18 mouse cellular contexts compared by ENCODE assay signal in the genomic region with DNA sequence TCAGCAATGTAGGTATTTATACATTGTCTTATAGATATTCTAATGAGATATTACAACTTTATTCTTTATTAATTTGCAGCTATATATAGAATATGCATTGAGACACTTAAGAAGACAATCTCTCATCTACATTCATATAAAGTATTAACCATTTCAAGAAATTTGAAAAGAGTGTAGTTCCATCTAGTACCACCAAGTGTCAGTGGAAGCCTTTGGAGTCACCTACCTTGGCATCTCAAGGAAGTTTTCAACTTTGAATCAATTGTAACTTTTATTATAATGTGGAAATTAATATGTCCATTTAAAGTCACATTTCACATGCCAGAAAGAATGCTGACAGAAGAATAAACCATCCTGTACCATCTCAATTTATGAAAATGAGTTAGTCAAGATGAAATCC. TPM values are rescaled to one million over a fixed set of nuclear protein-coding genes. Genes with fewer than 3 reads are reported as not detected.
DNase-seq lines count a peak whose midpoint lies in the region; ATAC-seq and TF ChIP-seq lines count a peak whose summit lies in the region.
"Had no signal": no experiment of that assay in that cellular context is flagged by ENCODE, and none has a peak within 500 bp of the region (broad histone marks: within the 10 kb centered on the region; RNA-seq: fewer than 3 reads in every experiment).

No protein-coding gene starts in this region.

- no peaks in the 10 kb centered on the region for H3K36me3 ChIP-seq in forebrain, embryonic 14.5 days (ENCODE audit: control insufficient read depth, insufficient read depth, low read length)
- no peaks in the 10 kb centered on the region for H3K36me3 ChIP-seq in forebrain, embryonic 11.5 days (ENCODE audit: control insufficient read depth, insufficient read depth, low read length)
- H3K36me3 ChIP-seq in lung, embryonic 14.5 days (ENCODE audit: insufficient read depth): no peaks in the 10 kb centered on the region
- no peaks in the 10 kb centered on the region for H3K36me3 ChIP-seq in splenic B cell, adult 2 months (ENCODE audit: control insufficient read depth, insufficient read depth, low read length, poor library complexity, severe bottlenecking)
- H3K36me3 ChIP-seq: heart, embryonic 15.5 days had no signal

- peak; percentile 60 for TF ChIP-seq CTCF in lung, embryonic 14.5 days (IDR thresholded peaks at IDR 0.05; ENCODE audit: low read depth)

- DNase-seq in forebrain, embryonic 14.5 days (ENCODE audit: low spot score): peak; percentile 61
- no peak for DNase-seq in forebrain, embryonic 11.5 days (ENCODE audit: low spot score)
- DNase-seq in lung, embryonic 14.5 days: peak; percentile 59
- no peak for DNase-seq in lung, postnatal 10 days
- peak; percentile 10 for DNase-seq in R1 (ENCODE audit: low read depth, low spot score)
- peak; percentile 41 for DNase-seq in splenic B cell, adult 2 months (ENCODE audit: low read depth, low spot score)
- no peak for DNase-seq in heart, postnatal 36 days
- no peak for DNase-seq in left cerebral cortex, postnatal 4 days
- DNase-seq: cerebellum, postnatal 25 days; gastrocnemius, postnatal 10 days; kidney, postnatal 4 days; thymus, postnatal 25 days had no signal

- no peak overlapping the region for H3K4me2 ChIP-seq in forebrain, embryonic 14.5 days (ENCODE audit: low read length)
- no peak overlapping the region for H3K4me2 ChIP-seq in forebrain, embryonic 11.5 days (ENCODE audit: low read depth, low read length, severe bottlenecking)
- no peak overlapping the region for H3K4me2 ChIP-seq in lung, embryonic 14.5 days
- H3K4me2 ChIP-seq: heart, embryonic 15.5 days had no signal

- no peak overlapping the region for H3K27ac ChIP-seq in forebrain, embryonic 14.5 days (ENCODE audit: low read depth, low read length)
- H3K27ac ChIP-seq in forebrain, embryonic 11.5 days (ENCODE audit: low read depth, low read length): no peak overlapping the region
- H3K27ac ChIP-seq in lung, embryonic 14.5 days (ENCODE audit: low read depth): no peak overlapping the region
- H3K27ac ChIP-seq: heart, embryonic 15.5 days; liver, embryonic 14.5 days had no signal

- no peaks in the 10 kb centered on the region for H3K4me1 ChIP-seq in forebrain, embryonic 14.5 days (ENCODE audit: control insufficient read depth, insufficient read depth, low read length)
- H3K4me1 ChIP-seq in forebrain, embryonic 11.5 days (replicated peaks; ENCODE audit: control insufficient read depth, insufficient read depth, low read length): no peaks in the 10 kb centered on the region
- no peaks in the 10 kb centered on the region for H3K4me1 ChIP-seq in lung, embryonic 14.5 days (ENCODE audit: insufficient read depth)
- H3K4me1 ChIP-seq: heart, embryonic 15.5 days had no signal

- no peak overlapping the region for H3K4me3 ChIP-seq in forebrain, embryonic 14.5 days (ENCODE audit: low read depth, low read length)
- H3K4me3 ChIP-seq in forebrain, embryonic 11.5 days (ENCODE audit: low read depth, low read length): no peak overlapping the region
- no peak overlapping the region for H3K4me3 ChIP-seq in lung, embryonic 14.5 days (ENCODE audit: low read depth, low read length)
- H3K4me3 ChIP-seq: heart, embryonic 15.5 days had no signal

- H3K27me3 ChIP-seq in forebrain, embryonic 14.5 days (replicated peaks; ENCODE audit: control insufficient read depth, insufficient read depth, low read length): no peaks in the 10 kb centered on the region
- H3K27me3 ChIP-seq in forebrain, embryonic 11.5 days (ENCODE audit: control insufficient read depth, insufficient read depth, low read length): no peaks in the 10 kb centered on the region
- no peaks in the 10 kb centered on the region for H3K27me3 ChIP-seq in lung, embryonic 14.5 days (ENCODE audit: insufficient read depth, low read length)
- no peaks in the 10 kb centered on the region for H3K27me3 ChIP-seq in splenic B cell, adult 2 months (ENCODE audit: control insufficient read depth, insufficient read depth, low read length, poor library complexity, severe bottlenecking)
- H3K27me3 ChIP-seq: heart, embryonic 15.5 days had no signal

- no peak overlapping the region for H3K9ac ChIP-seq in forebrain, embryonic 14.5 days (ENCODE audit: low read length)
- H3K9ac ChIP-seq in forebrain, embryonic 11.5 days (ENCODE audit: low read length): no peak overlapping the region
- no peak overlapping the region for H3K9ac ChIP-seq in lung, embryonic 14.5 days
- H3K9ac ChIP-seq: heart, embryonic 15.5 days; liver, embryonic 14.5 days had no signal

- H3K9me3 ChIP-seq in forebrain, embryonic 14.5 days (replicated peaks; ENCODE audit: control insufficient read depth, low read length): no peaks in the 10 kb centered on the region
- H3K9me3 ChIP-seq in forebrain, embryonic 11.5 days (ENCODE audit: control insufficient read depth, low read length): no peaks in the 10 kb centered on the region
- no peaks in the 10 kb centered on the region for H3K9me3 ChIP-seq in lung, embryonic 14.5 days (ENCODE audit: low read depth, low read length)
- H3K9me3 ChIP-seq: heart, embryonic 15.5 days had no signal

- intact Hi-C loops in heart, postnatal 36 days (cut with DNase I): no loop called here
- intact Hi-C loops in left cerebral cortex, postnatal 4 days (cut with DNase I): loop anchor here (2.0 kb wide), 1 partner anchor 1110 kb away; no protein-coding TSS in a partner anchor

- ATAC-seq in forebrain, embryonic 14.5 days: no peak
- ATAC-seq in forebrain, embryonic 11.5 days (replicated peaks; ENCODE audit: low FRiP score): no peak
- ATAC-seq in lung, embryonic 14.5 days (ENCODE audit: insufficient read depth): no peak
- ATAC-seq: activated CD4-positive, CD25-positive, alpha-beta regulatory T cell, adult 4 months had no signal

RNA-seq across cellular contexts. Expression of gene Hcrtr2, which starts 52.8 kb away (rescaled TPM):
- 2.2 and 3.4 TPM in 2 replicates for polyA plus RNA-seq in forebrain, embryonic 14.5 days (2014; fragmentation: Nextera tagmentation; extraction: Ambion mirVana)
- polyA plus RNA-seq in forebrain, embryonic 11.5 days (2014; fragmentation: Nextera tagmentation; extraction: Ambion mirVana): 0.20 and 0.32 TPM in 2 replicates
- polyA plus RNA-seq in lung, embryonic 14.5 days (2014; fragmentation: Nextera tagmentation; extraction: Ambion mirVana): 0.37 and 0.38 TPM in 2 replicates
- total RNA-seq in heart, postnatal 36 days (2021): not detected
- 1 to 10 TPM; 6.4 to 6.6 TPM for total RNA-seq in left cerebral cortex, postnatal 4 days (2021)
- total RNA-seq: gastrocnemius, postnatal 10 days; megakaryocyte progenitor cell, adult 5-6 weeks had no signal
- polyA plus RNA-seq: activated CD4-positive, CD25-positive, alpha-beta regulatory T cell, adult 4 months had no signal

RNA-seq across cellular contexts. Expression of gene Gfral, which starts 57.4 kb away (rescaled TPM):
- not detected in 2 replicates for polyA plus RNA-seq in forebrain, embryonic 14.5 days (2014; fragmentation: Nextera tagmentation; extraction: Ambion mirVana)
- polyA plus RNA-seq in forebrain, embryonic 11.5 days (2014; fragmentation: Nextera tagmentation; extraction: Ambion mirVana): not detected in 2 replicates
- not detected in 2 replicates for polyA plus RNA-seq in lung, embryonic 14.5 days (2014; fragmentation: Nextera tagmentation; extraction: Ambion mirVana)
- not detected for total RNA-seq in heart, postnatal 36 days (2021)
- not detected for total RNA-seq in left cerebral cortex, postnatal 4 days (2021)
- total RNA-seq: gastrocnemius, postnatal 10 days; left cerebral cortex, postnatal 10 days; megakaryocyte progenitor cell, adult 5-6 weeks had no signal
- polyA plus RNA-seq: activated CD4-positive, CD25-positive, alpha-beta regulatory T cell, adult 4 months; heart, embryonic 15.5 days; intestine, embryonic 14.5 days; liver, embryonic 14.5 days had no signal

Comparison
In these comparisons a context has a peak if more than half of its experiments do, and no peak if none do; other contexts are left out.
1. DNase-seq: peak in forebrain, embryonic 14.5 days (single experiment), lung, embryonic 14.5 days (single experiment), R1 (single experiment) and splenic B cell, adult 2 months (single experiment); none in forebrain, embryonic 11.5 days (single experiment), lung, postnatal 10 days (single experiment), heart, postnatal 36 days (0 of 2) and left cerebral cortex, postnatal 4 days (single experiment).